Mouse (Mus musculus) kidney, postnatal 25 days (tissue): ENCODE measurements at regions not wholly inside any gene's neighbourhood (a gene's known extent, or its start where the extent isn't known, plus 50 kb on each side); places are given as distances from the start of the nearest gene placed in this dataset.

ENCODE experiments used
- DNase-seq, 2 experiments: peaks; one replicate each; pipeline ENCODE4 v3.0.0; 2021; ENCODE audit warnings: mixed read lengths in 2 of 2

GRCm38 (mm10) chr9:111822094-111822493 lies 131.9 kb upstream of the Stac start:
- no peak for DNase-seq

- DNase-seq, result no peak
Observed at GRCm38 (mm10) chr9:111817461-111817860, 127.3 kb upstream of the Stac start.

- peak in 1 of 2 experiments; percentile 5 for DNase-seq
Observed at GRCm38 (mm10) chr9:111804931-111805330, 114.8 kb upstream of the Stac start.

- DNase-seq, result no peak
Observed at GRCm38 (mm10) chr9:111801381-111801780, 111.2 kb upstream of the Stac start.

GRCm38 (mm10) chr9:111800869-111801268 lies 110.7 kb upstream of the Stac start:
- no peak for DNase-seq

GRCm38 (mm10) chr9:111778981-111779380 lies 88.8 kb upstream of the Stac start:
- DNase-seq, result no peak

- no peak for DNase-seq
Observed at GRCm38 (mm10) chr9:111777433-111778135, 87.4 kb upstream of the Stac start.

- DNase-seq, result no peak
Observed at GRCm38 (mm10) chr9:111774229-111774628, 84.1 kb upstream of the Stac start.

- DNase-seq, result no peak
Observed at GRCm38 (mm10) chr9:111762653-111763468, 72.7 kb upstream of the Stac start.

GRCm38 (mm10) chr9:111755235-111755634 lies 65.1 kb upstream of the Stac start:
- no peak for DNase-seq

- no peak for DNase-seq
Observed at GRCm38 (mm10) chr9:111746151-111746550, 56.0 kb upstream of the Stac start.

- no peak for DNase-seq
Observed at GRCm38 (mm10) chr9:111745206-111745605, 55.1 kb upstream of the Stac start.
